Mouse (Mus musculus) layer of hippocampus, adult 9-11 months (tissue): Measurements from ENCODE around the gene Kctd14.
A peak's percentile ranks its signal among the peaks of the same experiment; 100 is the strongest.
"Not testable (repeated sequence)": the region's sequence is repeated elsewhere in the genome, so short reads cannot be mapped to it uniquely, and the experiment has no call there.

ENCODE experiments used
- DNase-seq: peaks from one replicate; pipeline ENCODE4 v3.0.0; 2022

Gene Kctd14

DNA sequence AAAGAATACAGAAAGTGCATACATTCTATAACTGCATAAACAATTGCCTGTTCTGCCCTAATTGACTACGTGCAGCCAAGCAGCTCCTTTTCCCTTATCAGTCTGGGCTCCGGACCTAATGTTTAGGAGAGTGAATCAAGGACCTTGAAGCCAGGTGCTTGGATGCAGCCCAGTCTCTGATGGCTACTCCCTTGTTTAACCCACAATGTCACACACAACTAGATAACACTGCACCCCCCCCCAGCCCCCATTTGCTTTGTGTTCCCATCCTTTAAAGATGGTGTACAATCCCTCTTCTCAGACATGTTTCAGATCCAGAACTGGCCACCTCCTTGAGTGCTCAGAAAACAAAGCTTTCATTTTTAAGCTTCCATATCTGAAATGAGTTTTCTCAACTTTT lies at the start of gene Kctd14:
Kctd14 (plus strand) TSS at position 301 of the 400 bp plus-strand sequence.
- DNase-seq, result not testable (repeated sequence)

DNA sequence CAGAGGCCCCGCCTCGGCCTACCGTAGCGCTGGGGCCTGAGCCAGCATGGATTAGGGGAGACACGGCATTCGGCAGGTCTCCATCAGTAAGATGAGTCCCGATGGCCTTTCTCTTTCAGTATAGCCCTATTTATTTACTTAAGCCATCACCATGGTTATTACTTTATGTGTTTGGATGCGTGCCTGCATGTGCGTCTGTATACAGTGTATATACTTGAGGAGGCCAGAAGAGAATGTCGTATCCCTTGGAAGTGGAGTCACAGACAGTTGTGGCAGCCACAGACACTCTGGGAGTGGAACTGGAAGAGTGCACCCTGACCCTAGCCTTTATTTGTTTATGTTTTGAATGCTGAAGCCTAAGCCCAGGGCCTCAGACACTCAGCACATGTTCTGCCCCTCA lies 44.0 kb upstream of the Kctd14 start:
- DNase-seq, result no peak

DNA sequence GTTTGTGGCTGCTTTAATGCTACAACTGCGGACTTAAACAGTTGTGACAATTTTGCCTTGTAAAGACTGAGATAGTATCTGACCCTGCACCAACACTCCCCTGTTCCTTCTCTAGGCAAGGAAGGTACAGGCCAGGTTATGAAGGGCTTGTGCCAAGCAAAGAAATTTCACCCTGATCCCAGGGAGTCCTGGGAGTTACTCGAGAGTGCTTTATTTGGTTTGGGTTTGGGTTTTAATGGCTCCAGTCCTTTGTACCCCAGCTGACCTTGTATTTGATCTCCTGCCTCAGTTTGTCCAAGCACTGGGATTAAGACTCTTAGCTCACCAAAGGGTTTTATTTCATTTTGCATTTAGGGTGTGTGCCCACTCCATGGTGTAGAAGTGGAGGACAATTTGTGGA lies 40.0 kb upstream of the Kctd14 start:
- DNase-seq, result no peak

DNA sequence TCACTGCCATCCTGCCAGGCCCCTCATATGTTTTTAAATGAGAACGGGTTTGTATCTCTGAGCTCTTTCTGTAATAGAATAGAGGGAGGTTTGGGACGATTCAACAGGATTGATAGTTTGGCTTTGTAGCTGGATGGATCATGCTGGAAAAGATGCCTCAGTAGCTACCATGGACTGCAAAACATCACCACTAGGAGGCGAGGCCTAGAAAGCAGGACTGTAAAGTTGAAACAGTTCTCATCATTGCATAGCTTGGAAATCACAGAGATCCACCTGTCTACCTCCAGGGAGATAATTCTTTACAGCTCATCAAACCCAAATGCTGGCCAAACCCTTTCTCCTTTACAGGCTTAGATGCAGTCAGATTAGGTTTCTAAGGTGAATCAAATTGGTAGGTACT lies 39.5 kb upstream of the Kctd14 start:
- no peak for DNase-seq

DNA sequence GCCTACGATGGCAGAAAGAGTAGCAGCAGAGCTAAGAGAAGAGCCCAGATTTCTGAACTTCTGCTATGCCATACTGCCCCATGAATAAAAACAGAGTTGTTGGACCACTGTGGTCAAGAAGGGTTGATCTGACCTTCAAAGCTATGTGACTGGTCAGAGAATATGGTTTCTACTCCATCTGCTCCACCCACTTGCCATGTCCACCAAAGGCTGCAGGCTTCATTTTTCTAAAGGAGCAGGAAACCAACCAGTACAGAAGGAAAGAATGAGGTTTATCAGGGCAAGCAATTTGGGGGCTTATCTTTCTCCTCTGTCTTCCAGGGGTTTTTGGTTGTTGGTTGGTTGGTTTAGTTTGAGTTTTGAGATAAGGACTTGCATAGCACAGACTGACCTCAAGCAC lies 37.1 kb upstream of the Kctd14 start:
- no peak for DNase-seq

DNA sequence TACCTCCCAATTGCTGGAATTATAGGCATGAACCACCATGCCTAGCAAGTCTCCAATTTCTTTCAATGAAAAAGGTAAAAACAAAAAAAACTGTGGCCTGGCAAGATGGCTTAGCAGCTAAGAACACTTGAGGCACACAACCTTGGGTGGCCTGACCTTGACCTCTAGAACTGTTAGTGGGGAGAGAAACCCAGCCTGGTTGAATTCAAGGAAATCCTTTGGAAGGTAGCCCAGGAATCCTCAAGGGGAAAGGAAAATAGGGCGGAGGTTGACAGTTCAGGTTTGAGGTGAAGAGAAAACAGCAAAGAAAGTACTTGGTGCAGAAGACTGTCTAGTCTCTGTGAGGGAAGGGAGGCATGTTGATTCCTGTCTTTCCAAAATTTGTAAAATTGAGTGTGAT lies 36.7 kb upstream of the Kctd14 start:
- no peak for DNase-seq

DNA sequence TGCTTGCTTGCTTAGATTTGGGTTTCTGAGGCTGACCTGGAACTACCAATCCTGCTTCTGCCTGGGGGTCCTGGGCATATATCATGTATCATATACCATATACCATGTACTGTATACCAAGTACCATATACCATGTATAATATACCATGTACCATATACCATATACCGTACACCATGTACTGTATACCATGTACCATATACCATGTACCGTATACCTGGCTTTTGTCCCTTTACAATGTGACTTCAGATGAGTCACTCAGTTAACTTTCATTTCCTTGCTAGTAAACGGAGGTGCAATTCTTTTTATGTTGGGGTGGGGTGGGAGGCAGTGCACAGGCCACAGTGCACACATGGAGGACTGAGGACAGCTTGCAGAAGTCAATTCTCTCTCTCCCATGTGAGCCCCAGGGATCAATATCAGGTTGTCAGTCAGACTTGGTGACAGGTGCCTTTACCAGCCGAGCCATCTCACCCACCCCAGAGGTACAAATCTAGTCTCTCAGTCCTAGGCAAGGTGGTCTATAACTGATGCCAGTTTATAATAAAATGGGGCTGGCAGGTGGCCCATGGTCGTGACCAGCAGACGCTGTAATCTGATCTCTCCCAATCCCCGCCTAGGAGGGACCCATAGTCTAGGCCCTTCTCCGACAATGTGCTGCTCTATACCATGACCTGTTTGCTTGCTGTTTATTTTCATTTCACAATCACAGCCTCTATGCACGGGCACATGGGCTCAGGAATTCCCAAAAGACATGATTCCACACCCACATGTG lies 36.0 kb upstream of the Kctd14 start:
- no peak for DNase-seq

DNA sequence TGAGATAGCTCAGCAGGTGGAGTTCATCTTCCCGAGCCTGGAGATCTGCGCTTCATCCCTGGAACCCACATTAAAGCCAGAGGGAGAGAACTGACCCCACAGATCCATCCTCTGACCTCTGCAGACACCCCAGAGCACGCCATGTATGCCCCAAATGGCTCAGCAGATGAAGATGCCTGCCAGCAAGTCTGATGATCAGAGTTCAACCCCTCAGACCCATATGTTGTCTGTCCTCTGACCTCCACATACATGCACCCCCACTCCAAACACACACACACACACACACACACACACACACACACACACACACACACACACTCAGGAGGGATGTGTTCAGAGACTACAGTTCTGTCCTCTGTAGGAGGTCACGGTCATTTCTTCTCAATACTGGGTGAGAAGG lies 34.6 kb upstream of the Kctd14 start:
- DNase-seq, result no peak

DNA sequence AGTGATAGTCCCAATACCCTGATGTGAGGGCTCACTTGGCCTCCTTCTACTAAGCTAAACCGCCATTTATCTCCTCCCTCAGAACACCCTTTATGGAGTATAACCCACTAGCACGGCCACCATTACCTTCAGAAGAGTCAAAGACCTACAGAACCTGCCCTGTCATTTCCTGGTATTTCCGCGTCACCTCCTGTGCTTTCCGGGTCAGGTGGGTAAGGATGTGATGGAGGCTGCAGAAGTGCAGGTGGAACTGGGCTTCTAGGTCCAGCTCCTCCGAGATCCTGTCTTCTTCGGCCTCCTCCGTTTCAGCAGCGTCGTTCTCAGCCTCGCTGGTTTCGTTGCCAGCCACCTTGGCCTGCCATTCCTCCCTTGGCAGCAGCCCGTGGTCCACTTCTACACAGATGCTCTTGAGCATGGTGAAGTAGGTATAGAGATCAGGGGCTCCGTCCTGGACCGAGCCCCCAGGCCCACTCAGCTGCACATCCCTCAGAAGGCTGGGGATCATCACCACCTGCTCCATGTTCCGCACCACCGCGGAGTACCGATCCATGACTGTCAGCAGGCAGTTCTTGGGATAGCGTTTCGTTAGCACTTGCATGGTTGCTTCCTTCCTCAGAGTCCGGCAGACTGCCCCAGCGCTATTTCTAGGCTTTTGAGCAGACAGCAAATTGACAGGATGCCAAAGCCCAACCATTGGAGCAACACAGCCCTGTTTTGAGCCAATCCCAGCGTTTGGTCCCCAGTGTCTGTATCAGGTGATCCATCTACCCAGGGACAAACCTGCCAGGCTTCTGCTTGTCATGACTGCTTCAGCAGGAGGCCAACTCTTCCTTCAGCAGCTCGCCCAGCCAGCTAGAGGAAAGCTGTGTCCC lies 34.0 kb upstream of the Kctd14 start, which contains the start of gene Thrsp:
Thrsp (minus strand) TSS at position 825 of the 872 bp plus-strand sequence.
- peak; percentile 92 for DNase-seq

DNA sequence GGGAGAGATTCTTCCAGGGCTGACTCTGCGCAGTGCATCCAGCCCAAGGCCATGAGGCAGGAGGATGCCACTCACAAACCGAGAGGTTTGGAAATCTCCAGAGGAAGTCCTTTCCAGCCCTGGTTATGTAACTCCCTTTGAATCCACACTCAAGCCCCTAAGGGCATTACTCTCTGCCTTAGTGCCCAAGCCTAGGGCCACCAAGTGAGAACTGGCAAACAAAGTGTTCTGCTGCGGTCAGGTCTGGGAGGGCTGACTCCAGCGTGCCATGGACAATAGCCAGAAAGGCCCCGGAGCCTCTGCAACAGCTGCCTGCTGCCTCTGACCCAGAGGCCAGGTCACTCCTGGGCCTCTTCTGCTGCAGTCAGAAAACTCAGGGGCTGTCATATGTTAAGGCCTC lies 32.4 kb upstream of the Kctd14 start:
- DNase-seq, result peak; percentile 49

DNA sequence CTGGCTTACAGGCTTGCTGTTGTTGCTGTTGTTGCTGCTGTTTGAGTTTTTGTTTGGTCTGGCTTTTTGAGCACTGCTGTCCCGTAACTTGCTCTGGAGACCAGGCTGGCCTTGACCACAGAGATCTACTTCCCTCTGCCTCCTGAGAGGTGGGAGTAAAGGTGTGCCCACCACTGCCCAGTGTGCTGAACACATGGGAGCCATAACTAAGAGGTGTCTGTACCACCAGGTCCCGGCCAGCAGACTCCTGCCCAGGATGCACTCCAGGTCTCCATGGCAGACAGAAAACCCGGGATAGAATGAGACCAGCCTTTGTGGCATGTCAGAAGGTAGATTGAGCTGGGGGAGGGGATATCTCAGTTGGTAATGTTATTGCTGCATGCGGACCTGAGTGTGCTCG lies 32.0 kb upstream of the Kctd14 start:
- no peak for DNase-seq

DNA sequence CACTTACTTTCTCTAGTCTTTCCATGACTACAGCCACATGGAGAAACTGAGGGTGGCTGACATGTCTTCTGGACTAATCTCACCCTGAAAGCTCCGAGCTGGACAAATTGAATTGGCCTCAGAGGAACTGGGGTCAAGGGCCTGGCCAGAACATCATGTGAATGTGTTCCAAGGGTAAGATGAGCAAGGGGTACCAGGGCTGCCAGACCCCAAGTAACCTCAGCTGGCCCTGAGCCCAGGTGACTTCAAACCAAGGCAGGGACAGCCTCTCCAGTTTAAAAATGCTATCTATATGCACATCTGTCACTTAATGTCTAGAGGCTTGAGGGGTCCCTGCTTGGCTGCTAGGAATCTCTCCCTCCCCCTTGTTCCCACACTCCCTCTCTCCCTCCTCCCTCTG lies 30.7 kb upstream of the Kctd14 start:
- DNase-seq, result no peak

DNA sequence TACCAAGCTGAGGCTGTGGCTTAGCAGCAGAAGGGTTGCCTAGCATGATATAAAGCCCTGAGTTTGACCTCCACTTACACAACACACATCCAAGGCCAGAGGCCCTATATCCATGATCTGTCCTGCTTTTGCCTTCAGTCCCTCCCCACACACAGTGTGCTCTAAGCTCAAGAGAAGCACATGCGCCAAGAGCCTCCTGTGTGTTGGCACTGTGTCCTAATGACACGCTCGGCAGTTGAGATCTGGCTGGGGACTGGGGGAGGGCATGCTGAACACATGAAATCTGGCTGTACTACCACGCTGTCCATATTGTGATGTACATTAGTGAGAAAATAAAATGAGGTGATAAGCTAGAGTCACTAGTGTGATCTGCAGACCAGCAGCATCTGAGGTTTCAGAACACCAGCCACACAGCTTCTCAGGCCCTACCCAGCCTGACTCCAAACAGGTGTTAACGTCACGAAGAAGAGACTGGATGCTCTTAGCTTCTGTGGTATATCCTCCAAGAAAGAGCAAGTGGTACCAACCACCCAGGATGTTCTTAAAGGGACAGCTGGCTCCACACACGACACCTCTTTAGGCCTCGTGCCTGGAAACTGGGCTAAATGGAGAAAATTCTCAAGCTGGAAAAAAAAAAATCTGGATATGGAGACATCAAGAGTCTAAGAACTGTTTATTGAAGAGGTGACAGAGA lies 30.0 kb upstream of the Kctd14 start:
- peak; percentile 54 for DNase-seq

DNA sequence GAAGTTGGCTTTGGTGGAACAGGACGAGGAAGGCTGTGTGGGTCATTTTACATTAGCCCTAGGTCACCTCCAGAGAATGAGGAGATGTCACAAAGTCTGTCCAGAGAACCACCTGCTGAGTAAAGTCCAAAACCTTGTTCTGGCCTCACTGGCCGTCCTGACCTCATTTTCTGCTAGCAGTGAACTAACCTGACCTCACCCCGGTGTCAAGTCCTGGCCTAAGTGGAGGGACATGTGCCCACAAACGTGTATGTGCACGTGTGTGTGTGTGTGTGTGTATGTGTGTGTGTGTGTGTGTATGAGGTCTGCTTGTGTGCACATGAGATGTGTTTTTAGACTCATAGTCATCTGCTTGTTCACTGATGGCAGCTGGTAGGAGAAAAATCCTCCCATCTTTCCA lies 27.4 kb upstream of the Kctd14 start:
- DNase-seq, result no peak

DNA sequence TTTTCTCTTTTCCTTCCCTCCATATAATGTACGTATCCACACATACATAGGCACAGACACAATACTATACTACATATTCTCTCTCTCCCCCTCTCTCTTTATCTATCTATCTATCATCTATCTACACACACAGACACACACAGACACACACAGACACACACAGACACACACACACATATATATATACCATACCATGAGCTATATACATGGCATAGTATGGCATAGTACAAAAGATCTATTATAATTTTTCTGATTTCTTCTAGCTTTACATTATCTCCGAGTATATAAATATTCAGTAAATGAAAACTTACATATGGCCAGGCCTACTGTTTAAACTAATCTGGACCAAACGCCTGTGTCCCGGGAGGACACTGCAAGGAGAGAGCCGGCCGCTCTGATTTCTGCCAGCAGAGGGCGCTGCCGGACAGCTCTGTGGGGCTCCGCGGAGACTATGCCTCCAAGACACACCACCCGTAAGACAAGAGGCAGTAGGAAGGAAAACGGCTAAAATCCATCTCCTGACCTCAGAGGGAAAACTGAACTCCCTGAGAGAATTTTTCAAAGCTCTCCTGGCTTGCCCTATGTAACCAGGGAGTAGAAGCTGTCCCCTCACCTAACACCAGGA lies 26.4 kb upstream of the Kctd14 start:
- DNase-seq, result peak; percentile 86

DNA sequence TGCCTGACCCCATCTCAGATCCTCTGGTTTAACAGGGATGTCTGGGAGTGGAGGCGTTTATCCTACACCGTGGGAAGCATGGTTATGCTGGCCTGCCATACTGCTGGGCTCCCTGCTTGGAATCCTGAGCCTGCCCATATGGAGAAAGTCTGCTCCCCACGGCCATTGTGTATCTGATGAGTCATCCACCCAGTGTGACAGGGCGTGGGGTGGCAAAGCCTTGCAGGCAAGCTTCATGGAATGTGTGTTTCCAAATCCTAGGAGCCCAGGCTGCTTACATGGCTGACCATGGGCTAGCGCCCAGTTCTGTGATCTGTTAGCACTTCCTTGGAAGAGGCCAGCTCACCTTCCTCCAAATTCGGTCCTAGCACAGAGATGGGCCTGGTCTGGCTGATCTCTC lies 24.6 kb upstream of the Kctd14 start:
- no peak for DNase-seq

DNA sequence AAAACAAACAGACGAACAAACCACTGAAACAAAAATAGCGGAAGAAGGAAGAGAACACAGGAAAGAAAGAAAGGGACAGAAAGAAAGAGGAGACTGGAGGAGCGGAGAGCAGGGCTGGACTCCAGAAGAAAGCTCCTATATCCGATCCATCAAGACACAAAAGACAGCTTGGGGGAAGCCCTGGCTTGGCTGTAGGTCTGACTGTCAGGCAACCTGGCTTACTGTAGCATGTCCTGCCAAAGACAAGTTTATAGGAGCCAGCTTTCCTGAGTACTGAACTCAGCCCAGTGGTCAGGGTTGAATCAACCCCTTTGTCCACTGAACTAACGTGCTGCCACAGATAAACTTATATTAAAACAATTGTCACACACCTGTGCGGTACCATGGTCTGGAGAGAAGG lies 23.8 kb upstream of the Kctd14 start:
- no peak for DNase-seq

DNA sequence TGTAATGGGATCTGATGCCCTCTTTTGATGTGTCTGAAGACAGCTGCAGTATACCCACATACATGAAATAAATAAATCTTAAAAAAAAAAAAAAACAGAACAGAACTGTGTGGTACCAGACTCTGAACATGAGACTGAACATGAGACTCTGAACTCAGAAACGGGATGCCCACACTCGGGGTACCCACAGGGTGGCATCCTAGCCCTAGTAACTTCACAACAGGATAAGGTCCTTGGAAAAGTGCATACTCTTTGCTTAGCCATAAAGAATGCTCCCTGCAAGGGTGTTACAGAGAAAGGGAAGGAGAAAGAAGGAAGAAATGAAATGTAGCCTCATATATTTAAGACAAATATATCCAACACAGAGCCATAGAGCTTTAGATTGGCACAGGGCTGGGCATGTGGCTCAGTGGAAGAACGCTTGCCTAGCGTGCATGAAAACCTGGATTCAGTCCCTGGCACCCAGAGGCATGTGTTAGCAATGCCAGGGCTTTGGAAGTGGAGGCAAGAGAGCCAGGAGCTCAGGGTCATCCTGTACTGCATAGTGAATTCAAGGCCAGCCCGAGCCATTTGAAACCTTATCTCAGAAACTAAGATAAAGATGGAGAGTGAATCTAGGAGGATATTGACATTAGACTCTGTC lies 23.2 kb upstream of the Kctd14 start:
- no peak for DNase-seq

DNA sequence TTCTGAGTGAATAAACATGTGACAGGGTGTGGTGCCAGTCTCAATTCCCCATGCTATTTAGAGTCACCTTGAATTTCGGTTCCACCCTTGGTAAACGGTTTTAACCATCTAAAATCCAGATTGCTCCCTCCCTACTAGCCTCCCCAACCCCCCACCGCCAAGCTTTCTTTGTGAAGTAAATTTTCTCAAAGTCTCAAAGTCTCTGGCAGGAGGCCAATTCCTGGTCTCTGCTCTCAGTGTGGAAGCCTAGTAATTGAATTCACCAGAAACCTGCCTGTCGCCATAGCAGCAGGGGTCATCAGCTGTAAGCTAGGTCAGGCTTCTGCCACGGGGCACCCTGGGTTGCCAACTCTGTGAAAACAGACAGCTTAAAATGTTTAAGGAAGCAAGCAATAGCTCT lies 21.4 kb upstream of the Kctd14 start:
- no peak for DNase-seq

DNA sequence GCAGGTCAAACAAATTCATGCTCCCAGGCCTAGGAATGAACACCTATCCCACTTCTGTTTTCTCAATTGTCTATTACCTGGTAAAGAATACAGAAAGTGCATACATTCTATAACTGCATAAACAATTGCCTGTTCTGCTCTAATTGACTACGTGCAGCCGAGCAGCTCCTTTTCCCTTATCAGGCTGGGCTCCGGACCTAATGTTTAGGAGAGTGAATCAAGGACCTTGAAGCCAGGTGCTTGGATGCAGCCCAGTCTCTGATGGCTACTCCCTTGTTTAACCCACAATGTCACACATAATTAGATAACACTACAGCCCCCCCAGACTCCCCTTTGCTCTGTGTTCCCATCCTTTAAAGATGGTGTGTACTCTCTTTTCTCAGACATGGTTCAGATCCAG lies 17.6 kb upstream of the Kctd14 start:
- not testable (repeated sequence) for DNase-seq

DNA sequence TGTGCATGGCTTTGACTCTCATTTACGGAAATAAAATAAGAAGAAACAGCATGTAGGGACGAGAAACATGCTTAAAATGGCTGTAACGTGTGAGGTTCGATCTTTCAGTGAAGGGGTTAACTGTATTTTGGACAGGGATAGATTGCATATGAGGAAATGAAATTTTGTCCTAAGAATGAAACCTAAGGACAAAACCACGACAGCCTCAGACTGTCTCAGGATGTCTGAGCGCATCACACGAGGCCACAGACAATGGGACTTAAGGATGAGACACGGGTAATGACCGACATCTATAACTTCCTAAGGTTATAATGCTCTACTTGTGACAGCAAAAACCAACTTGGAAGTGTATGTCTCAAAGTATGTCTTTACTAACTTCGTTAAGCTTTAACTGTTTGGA lies 16.6 kb upstream of the Kctd14 start:
- no peak for DNase-seq

DNA sequence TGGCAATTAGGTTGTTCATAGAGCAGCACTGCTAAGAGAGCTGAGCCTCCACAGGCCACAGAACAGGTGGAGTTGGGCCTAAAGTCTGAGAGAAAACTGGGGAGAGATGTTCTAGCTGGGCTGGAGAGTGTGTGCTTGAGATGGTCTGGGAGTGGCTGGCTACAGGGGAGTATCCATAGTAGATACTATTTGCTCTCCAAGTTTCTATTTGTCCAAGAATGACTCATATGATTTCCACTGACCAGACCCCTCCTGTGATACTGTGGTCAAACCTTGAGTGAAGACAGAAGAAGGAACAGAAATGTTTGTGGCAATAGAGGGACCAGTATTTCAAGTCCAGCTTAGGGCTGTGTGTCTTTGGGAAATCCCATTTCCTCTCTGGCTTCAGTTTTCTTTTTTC lies 12.1 kb upstream of the Kctd14 start:
- no peak for DNase-seq
